6 mouse cellular contexts compared by ENCODE assay signal in genomic region chr6:103832808-103833207, GRCm38 (mm10).
"Had no signal": no experiment of that assay in that cellular context is flagged by ENCODE, and none has a peak within 500 bp of the region (broad histone marks: within the 10 kb centered on the region; RNA-seq: fewer than 3 reads in every experiment).

No protein-coding gene starts in this region.

- DNase-seq: gastrocnemius, adult 2 months; gastrocnemius, postnatal 14 days; gastrocnemius, postnatal 25 days; gastrocnemius, postnatal 36 days; heart, adult 11 months; heart, adult 2 months had no signal
